In genomic region chr10:75883232-75883552, GRCm38 (mm10) we compare ENCODE assay signal across 8 mouse cellular contexts. TPM values are rescaled to one million over a fixed set of nuclear protein-coding genes. Genes with fewer than 3 reads are reported as not detected.
DNase-seq lines count a peak whose midpoint lies in the region; ATAC-seq and TF ChIP-seq lines count a peak whose summit lies in the region.

No protein-coding gene starts in this region.

- peak; percentile 55; the same call in 1 of the 2 replicates for TF ChIP-seq CTCF in bone marrow macrophage, adult 2 months (IDR thresholded peaks at IDR 0.05; ENCODE audit: low read depth, low read length)
- peak; percentile 77 for TF ChIP-seq CTCF in kidney, postnatal 0 days (IDR thresholded peaks at IDR 0.05; ENCODE audit: low read depth)
- TF ChIP-seq CTCF in stomach, postnatal 0 days (IDR thresholded peaks at IDR 0.05; ENCODE audit: low read depth): peak; percentile 83

- WGBS in heart, embryonic 12.5 days: under 1% methylated on average over 10 of the region's 10 CpGs
- WGBS in kidney, postnatal 0 days: under 1% methylated on average over 10 of the region's 10 CpGs
- WGBS in liver, embryonic 11.5 days: under 1% methylated on average over 10 of the region's 10 CpGs
- 3% methylated on average over 10 of the region's 10 CpGs for WGBS in stomach, postnatal 0 days

- no peaks in the 10 kb centered on the region for H3K27me3 ChIP-seq in heart, embryonic 12.5 days (replicated peaks)
- no peaks in the 10 kb centered on the region for H3K27me3 ChIP-seq in kidney, postnatal 0 days (ENCODE audit: insufficient read depth, low read length)
- H3K27me3 ChIP-seq in liver, embryonic 11.5 days (replicated peaks; ENCODE audit: control insufficient read depth, insufficient read depth, low read length): peaks cover 4% of the 10 kb centered on the region; the same call in 1 of the 2 replicates
- no peaks in the 10 kb centered on the region for H3K27me3 ChIP-seq in stomach, postnatal 0 days (ENCODE audit: control insufficient read depth, insufficient read depth, low read length)

- H3K9me3 ChIP-seq in heart, embryonic 12.5 days (replicated peaks): no peaks in the 10 kb centered on the region
- no peaks in the 10 kb centered on the region for H3K9me3 ChIP-seq in kidney, postnatal 0 days (replicated peaks; ENCODE audit: low read length)
- H3K9me3 ChIP-seq in liver, embryonic 11.5 days (ENCODE audit: control insufficient read depth, low read length): no peaks in the 10 kb centered on the region
- H3K9me3 ChIP-seq in stomach, postnatal 0 days (ENCODE audit: control insufficient read depth, low read length): no peaks in the 10 kb centered on the region

- H3K4me3 ChIP-seq in bone marrow macrophage, adult 2 months (ENCODE audit: insufficient read depth, low read length): no peak overlapping the region
- H3K4me3 ChIP-seq in heart, embryonic 12.5 days: peak overlapping the region; percentile 11; the same call in 1 of the 2 replicates
- H3K4me3 ChIP-seq in kidney, postnatal 0 days (replicated peaks; ENCODE audit: low read depth, low read length): no peak overlapping the region
- H3K4me3 ChIP-seq in liver, embryonic 11.5 days (ENCODE audit: low read depth, low read length): peak overlapping the region; percentile 17; the same call in 1 of the 2 replicates
- H3K4me3 ChIP-seq in stomach, postnatal 0 days (ENCODE audit: low read depth, low read length): no peak overlapping the region

- H3K9ac ChIP-seq in heart, embryonic 12.5 days: 0 out of 2 replicates have a peak overlapping the region, but pooled peaks have one; percentile 15
- H3K9ac ChIP-seq in kidney, postnatal 0 days (ENCODE audit: low read depth, low read length): no peak overlapping the region
- no peak overlapping the region for H3K9ac ChIP-seq in liver, embryonic 11.5 days (ENCODE audit: low read depth, low read length)
- H3K9ac ChIP-seq in stomach, postnatal 0 days (ENCODE audit: low read length): no peak overlapping the region

- peak; percentile 84 for DNase-seq in A20 (ENCODE audit: low read depth, low spot score)
- peak; percentile 89 for DNase-seq in kidney, postnatal 0 days (ENCODE audit: low spot score)
- DNase-seq in liver, embryonic 11.5 days (ENCODE audit: low spot score): no peak
- peak; percentile 62 for DNase-seq in neural tube, embryonic 10.5 days (ENCODE audit: extremely low spot score, low spot score)
- DNase-seq in stomach, postnatal 0 days (ENCODE audit: low spot score): peak; percentile 84

- H3K27ac ChIP-seq in bone marrow macrophage, adult 2 months (ENCODE audit: insufficient read depth, low read depth, low read length): no peak overlapping the region
- H3K27ac ChIP-seq in heart, embryonic 12.5 days (ENCODE audit: poor library complexity, severe bottlenecking): no peak overlapping the region
- H3K27ac ChIP-seq in kidney, postnatal 0 days: peak overlapping the region; percentile 19
- peak overlapping the region; percentile 55 for H3K27ac ChIP-seq in liver, embryonic 11.5 days (ENCODE audit: low read depth, low read length)
- no peak overlapping the region for H3K27ac ChIP-seq in stomach, postnatal 0 days (replicated peaks)

- H3K4me2 ChIP-seq in heart, embryonic 12.5 days: peak overlapping the region; percentile 50
- peak overlapping the region; percentile 2; the same call in 1 of the 2 replicates for H3K4me2 ChIP-seq in kidney, postnatal 0 days (ENCODE audit: low read length)
- peak overlapping the region; percentile 50 for H3K4me2 ChIP-seq in liver, embryonic 11.5 days
- H3K4me2 ChIP-seq in stomach, postnatal 0 days (replicated peaks; ENCODE audit: low read depth): 0 out of 2 replicates have a peak overlapping the region, but pooled peaks have one; percentile 28

- peaks cover 2% of the 10 kb centered on the region; the same call in 1 of the 2 replicates for H3K4me1 ChIP-seq in bone marrow macrophage, adult 2 months (ENCODE audit: control insufficient read depth, insufficient read depth, low read length)
- no peaks in the 10 kb centered on the region for H3K4me1 ChIP-seq in heart, embryonic 12.5 days (replicated peaks)
- 0 out of 2 replicates have a peak, but pooled peaks cover 4% of the 10 kb centered on the region for H3K4me1 ChIP-seq in kidney, postnatal 0 days (replicated peaks; ENCODE audit: insufficient read depth, low read length)
- no peaks in the 10 kb centered on the region for H3K4me1 ChIP-seq in liver, embryonic 11.5 days (replicated peaks; ENCODE audit: control insufficient read depth, insufficient read depth, low read length)
- no peaks in the 10 kb centered on the region for H3K4me1 ChIP-seq in stomach, postnatal 0 days (replicated peaks; ENCODE audit: control insufficient read depth, insufficient read depth)

- peak; percentile 45; the same call in 1 of the 2 replicates for ATAC-seq in erythroid progenitor cell, adult 5-6 weeks (replicated peaks; ENCODE audit: low FRiP score, poor library complexity, severe bottlenecking)
- peak; percentile 58 for ATAC-seq in heart, embryonic 12.5 days (ENCODE audit: insufficient number of reproducible peaks, low FRiP score)
- peak; percentile 73; the same call in 1 of the 2 replicates for ATAC-seq in kidney, postnatal 0 days (replicated peaks; ENCODE audit: low FRiP score, low read depth)
- peak; percentile 55 for ATAC-seq in liver, embryonic 11.5 days (replicated peaks; ENCODE audit: low FRiP score)
- peak; percentile 81 for ATAC-seq in stomach, postnatal 0 days (ENCODE audit: low FRiP score, low TSS enrichment)

- no peak for TF ChIP-seq EP300 in stomach, postnatal 0 days (optimal IDR thresholded peaks at IDR 0.05)

- TF ChIP-seq POLR2A in bone marrow macrophage, adult 2 months (IDR thresholded peaks at IDR 0.05; ENCODE audit: borderline replicate concordance, low read depth, low read length): no peak

- no peaks in the 10 kb centered on the region for H3K36me3 ChIP-seq in heart, embryonic 12.5 days
- H3K36me3 ChIP-seq in kidney, postnatal 0 days (ENCODE audit: insufficient read depth, low read length): no peaks in the 10 kb centered on the region
- H3K36me3 ChIP-seq in liver, embryonic 11.5 days (ENCODE audit: control insufficient read depth, insufficient read depth, low read length): no peaks in the 10 kb centered on the region
- no peaks in the 10 kb centered on the region for H3K36me3 ChIP-seq in stomach, postnatal 0 days (ENCODE audit: control insufficient read depth, insufficient read depth, low read length)

RNA-seq across cellular contexts. Expression of gene Derl3, which starts 10.0 kb away (rescaled TPM):
- 1.0 and 1.7 TPM in 2 replicates for polyA plus RNA-seq in bone marrow macrophage, adult 2 months (2012; ENCODE audit: insufficient read depth, insufficient read length, missing spikeins)
- not detected in 2 replicates for total RNA-seq in erythroid progenitor cell, adult 5-6 weeks (2015; ENCODE audit: low replicate concordance)
- not detected in 2 replicates for total RNA-seq in erythroid progenitor cell, adult 5-6 weeks (2017; ENCODE audit: low replicate concordance)
- 2.1 and 2.2 TPM in 2 replicates for polyA plus RNA-seq in heart, embryonic 12.5 days (2016; fragmentation: Nextera tagmentation; extraction: Ambion mirVana)
- polyA plus RNA-seq in kidney, postnatal 0 days (2015; fragmentation: Nextera tagmentation; extraction: Ambion mirVana): 2.8 and 3.3 TPM in 2 replicates
- 4.0 and 5.1 TPM in 2 replicates for polyA plus RNA-seq in liver, embryonic 11.5 days (2014; fragmentation: Nextera tagmentation; extraction: Ambion mirVana)
- polyA plus RNA-seq in stomach, postnatal 0 days (2015; fragmentation: Nextera tagmentation; extraction: Ambion mirVana): 23.6 and 32.3 TPM in 2 replicates

RNA-seq across cellular contexts. Expression of gene Mif, which starts 23.2 kb away (rescaled TPM):
- polyA plus RNA-seq in bone marrow macrophage, adult 2 months (2012; ENCODE audit: insufficient read depth, insufficient read length, missing spikeins): 181 and 195 TPM in 2 replicates
- 49.4 and 54.9 TPM in 2 replicates for total RNA-seq in erythroid progenitor cell, adult 5-6 weeks (2015; ENCODE audit: low replicate concordance)
- total RNA-seq in erythroid progenitor cell, adult 5-6 weeks (2017; ENCODE audit: low replicate concordance): 14.8 and 26.6 TPM in 2 replicates
- 2,266 and 2,393 TPM in 2 replicates for polyA plus RNA-seq in heart, embryonic 12.5 days (2016; fragmentation: Nextera tagmentation; extraction: Ambion mirVana)
- polyA plus RNA-seq in kidney, postnatal 0 days (2015; fragmentation: Nextera tagmentation; extraction: Ambion mirVana): 1,473 and 1,501 TPM in 2 replicates
- polyA plus RNA-seq in liver, embryonic 11.5 days (2014; fragmentation: Nextera tagmentation; extraction: Ambion mirVana): 2,667 and 2,772 TPM in 2 replicates
- 805 and 984 TPM in 2 replicates for polyA plus RNA-seq in stomach, postnatal 0 days (2015; fragmentation: Nextera tagmentation; extraction: Ambion mirVana)

RNA-seq across cellular contexts. Expression of gene Smarcb1, which starts 38.2 kb away (rescaled TPM):
- 27.9 and 31.8 TPM in 2 replicates for polyA plus RNA-seq in bone marrow macrophage, adult 2 months (2012; ENCODE audit: insufficient read depth, insufficient read length, missing spikeins)
- total RNA-seq in erythroid progenitor cell, adult 5-6 weeks (2015; ENCODE audit: low replicate concordance): 50.1 and 67.9 TPM in 2 replicates
- 32.1 and 39.3 TPM in 2 replicates for total RNA-seq in erythroid progenitor cell, adult 5-6 weeks (2017; ENCODE audit: low replicate concordance)
- 125 and 126 TPM in 2 replicates for polyA plus RNA-seq in heart, embryonic 12.5 days (2016; fragmentation: Nextera tagmentation; extraction: Ambion mirVana)
- polyA plus RNA-seq in kidney, postnatal 0 days (2015; fragmentation: Nextera tagmentation; extraction: Ambion mirVana): 149 and 168 TPM in 2 replicates
- polyA plus RNA-seq in liver, embryonic 11.5 days (2014; fragmentation: Nextera tagmentation; extraction: Ambion mirVana): 157 and 162 TPM in 2 replicates
- 81.9 and 82.8 TPM in 2 replicates for polyA plus RNA-seq in stomach, postnatal 0 days (2015; fragmentation: Nextera tagmentation; extraction: Ambion mirVana)

RNA-seq across cellular contexts. Expression of gene Gstt2, which starts 46.0 kb away (rescaled TPM):
- polyA plus RNA-seq in bone marrow macrophage, adult 2 months (2012; ENCODE audit: insufficient read depth, insufficient read length, missing spikeins): 17.2 and 18.8 TPM in 2 replicates
- total RNA-seq in erythroid progenitor cell, adult 5-6 weeks (2015; ENCODE audit: low replicate concordance): 18.4 and 20.5 TPM in 2 replicates
- 9.8 and 42.0 TPM in 2 replicates for total RNA-seq in erythroid progenitor cell, adult 5-6 weeks (2017; ENCODE audit: low replicate concordance)
- polyA plus RNA-seq in heart, embryonic 12.5 days (2016; fragmentation: Nextera tagmentation; extraction: Ambion mirVana): 7.2 and 8.1 TPM in 2 replicates
- 125 and 129 TPM in 2 replicates for polyA plus RNA-seq in kidney, postnatal 0 days (2015; fragmentation: Nextera tagmentation; extraction: Ambion mirVana)
- 38.4 and 39.6 TPM in 2 replicates for polyA plus RNA-seq in liver, embryonic 11.5 days (2014; fragmentation: Nextera tagmentation; extraction: Ambion mirVana)
- 77.4 and 81.0 TPM in 2 replicates for polyA plus RNA-seq in stomach, postnatal 0 days (2015; fragmentation: Nextera tagmentation; extraction: Ambion mirVana)

RNA-seq across cellular contexts. Expression of gene Chchd10, which starts 49.7 kb away (rescaled TPM):
- 19.3 and 22.7 TPM in 2 replicates for polyA plus RNA-seq in bone marrow macrophage, adult 2 months (2012; ENCODE audit: insufficient read depth, insufficient read length, missing spikeins)
- total RNA-seq in erythroid progenitor cell, adult 5-6 weeks (2015; ENCODE audit: low replicate concordance): 101 and 127 TPM in 2 replicates
- 40.2 and 60.3 TPM in 2 replicates for total RNA-seq in erythroid progenitor cell, adult 5-6 weeks (2017; ENCODE audit: low replicate concordance)
- 408 and 409 TPM in 2 replicates for polyA plus RNA-seq in heart, embryonic 12.5 days (2016; fragmentation: Nextera tagmentation; extraction: Ambion mirVana)
- 520 and 541 TPM in 2 replicates for polyA plus RNA-seq in kidney, postnatal 0 days (2015; fragmentation: Nextera tagmentation; extraction: Ambion mirVana)
- 103 and 113 TPM in 2 replicates for polyA plus RNA-seq in liver, embryonic 11.5 days (2014; fragmentation: Nextera tagmentation; extraction: Ambion mirVana)
- 232 and 235 TPM in 2 replicates for polyA plus RNA-seq in stomach, postnatal 0 days (2015; fragmentation: Nextera tagmentation; extraction: Ambion mirVana)

Comparison
In these comparisons a context has a peak if more than half of its experiments do, and no peak if none do; other contexts are left out.
1. H3K27ac ChIP-seq: peak in kidney, postnatal 0 days (single experiment) and liver, embryonic 11.5 days (single experiment); none in bone marrow macrophage, adult 2 months (single experiment), heart, embryonic 12.5 days (single experiment) and stomach, postnatal 0 days (single experiment).
2. H3K4me3 ChIP-seq: peak in heart, embryonic 12.5 days (single experiment) and liver, embryonic 11.5 days (single experiment); none in bone marrow macrophage, adult 2 months (single experiment), kidney, postnatal 0 days (single experiment) and stomach, postnatal 0 days (single experiment).
3. Peak in every context shown above with its lines, with median percentiles within 50 percentile points of each other: CTCF ChIP-seq, ATAC-seq and H3K4me2 ChIP-seq.